In genomic region chr16:32644801-32645170, GRCm38 (mm10) we compare ENCODE assay signal across 8 mouse cellular contexts. TPM values are rescaled to one million over a fixed set of nuclear protein-coding genes. Genes with fewer than 3 reads are reported as not detected.
A peak's percentile ranks its signal among the peaks of the same experiment; 100 is the strongest.
DNase-seq lines count a peak whose midpoint lies in the region; TF ChIP-seq lines count a peak whose summit lies in the region.

No protein-coding gene starts in this region.

- no peak for TF ChIP-seq POLR2A in small intestine, adult 2 months (IDR thresholded peaks at IDR 0.05; ENCODE audit: low read depth, low read length)

- DNase-seq in cerebellum, adult 18-20 months, result peak; percentile 37 to 49
- no peak for DNase-seq in cerebellum, adult 11-12 months
- DNase-seq in thymus, postnatal 0 days (ENCODE audit: low spot score), result peak; percentile 23
- DNase-seq in thymus, postnatal 4 days, result no peak
- no peak for DNase-seq in limb, embryonic 10.5 days (ENCODE audit: low spot score)
- no peak for DNase-seq in ovary, postnatal 14 days (ENCODE audit: low spot score)
- no peak for DNase-seq in layer of hippocampus, postnatal 10 days (ENCODE audit: low spot score in 2 of 2)

- H3K27ac ChIP-seq in limb, embryonic 10.5 days, result peak overlapping the region; percentile 95
- no peak overlapping the region for H3K27ac ChIP-seq in small intestine, adult 2 months (ENCODE audit: insufficient read depth, low read depth, low read length)

- peak overlapping the region; percentile 92 for H3K4me3 ChIP-seq in limb, embryonic 10.5 days
- H3K4me3 ChIP-seq in small intestine, adult 2 months (ENCODE audit: low read depth, low read length), result peak overlapping the region; percentile 82

- H3K27me3 ChIP-seq in limb, embryonic 10.5 days (ENCODE audit: low read depth, poor library complexity, severe bottlenecking), result no peaks in the 10 kb centered on the region
- no peaks in the 10 kb centered on the region; the same call in 1 of the 2 replicates for H3K27me3 ChIP-seq in small intestine, adult 2 months (ENCODE audit: control insufficient read depth, insufficient read depth, low read length)

- 15% methylated on average over 12 of the region's 12 CpGs for WGBS in limb, embryonic 10.5 days
- WGBS in small intestine, adult 2 months, result 7% methylated on average over 12 of the region's 12 CpGs

- no peaks in the 10 kb centered on the region for H3K9me3 ChIP-seq in limb, embryonic 10.5 days (replicated peaks)

- peaks cover 30% of the 10 kb centered on the region for H3K4me1 ChIP-seq in limb, embryonic 10.5 days
- H3K4me1 ChIP-seq in small intestine, adult 2 months (ENCODE audit: control insufficient read depth, insufficient read depth, insufficient read length, low read length), result peaks cover 16% of the 10 kb centered on the region

- no peaks in the 10 kb centered on the region; the same call in 1 of the 2 replicates for H3K36me3 ChIP-seq in limb, embryonic 10.5 days
- H3K36me3 ChIP-seq in small intestine, adult 2 months (ENCODE audit: control insufficient read depth, insufficient read depth, low read length), result no peaks in the 10 kb centered on the region

- TF ChIP-seq CTCF in small intestine, adult 2 months (IDR thresholded peaks at IDR 0.05; ENCODE audit: extremely low read depth, insufficient read length, insufficient replicate concordance, low read depth, low read length), result no peak

RNA-seq across cellular contexts. Expression of gene Tnk2, which starts 1.1 kb away (rescaled TPM):
- polyA plus RNA-seq in thymus, postnatal 0 days (2015; fragmentation: Nextera tagmentation; extraction: Ambion mirVana), result 20.1 and 23.5 TPM in 2 replicates
- polyA plus RNA-seq in limb, embryonic 10.5 days (2016; fragmentation: Nextera tagmentation; extraction: Ambion mirVana), result 11.2 and 12.0 TPM in 2 replicates
- 57.5 and 97.6 TPM in 2 replicates for polyA plus RNA-seq in small intestine, adult 2 months (2012; rRNA removed)
- 100 to 1,000 TPM; 114 to 128 TPM for total RNA-seq in layer of hippocampus, postnatal 10 days (2021)

RNA-seq across cellular contexts. Expression of gene Tfrc, which starts 36.1 kb away (rescaled TPM):
- polyA plus RNA-seq in thymus, postnatal 0 days (2015; fragmentation: Nextera tagmentation; extraction: Ambion mirVana), result 40.0 and 43.4 TPM in 2 replicates
- 55.9 and 56.9 TPM in 2 replicates for polyA plus RNA-seq in limb, embryonic 10.5 days (2016; fragmentation: Nextera tagmentation; extraction: Ambion mirVana)
- polyA plus RNA-seq in small intestine, adult 2 months (2012; rRNA removed), result 1.9 and 3.0 TPM in 2 replicates
- total RNA-seq in layer of hippocampus, postnatal 10 days (2021), result 100 to 1,000 TPM in 1 of 2 experiments, 10 to 100 TPM in 1; 97.9 to 112 TPM

Comparison
In these comparisons a context has a peak if more than half of its experiments do, and no peak if none do; other contexts are left out.
1. DNase-seq: peak in cerebellum, adult 18-20 months (2 of 2) and thymus, postnatal 0 days (single experiment); none in cerebellum, adult 11-12 months (single experiment), thymus, postnatal 4 days (single experiment), limb, embryonic 10.5 days (single experiment), ovary, postnatal 14 days (single experiment) and layer of hippocampus, postnatal 10 days (0 of 2).
2. RNA of gene Tfrc, which starts 36.1 kb away (polyA plus RNA-seq): 55.9 to 56.9 TPM in limb, embryonic 10.5 days and 40.0 to 43.4 TPM in thymus, postnatal 0 days; 1.9 to 3.0 TPM in small intestine, adult 2 months; every median in the first group is over 10 times any median in the second.